Mouse (Mus musculus): ENCODE measurements around the gene Efna5. TPM values are rescaled to one million over a fixed set of nuclear protein-coding genes. Genes with fewer than 3 reads are reported as not detected.

Gene Efna5
- polyA plus RNA-seq, 1 experiment from 2014 or later: 32.9 TPM

- H3K4me1 ChIP-seq (ENCODE audit: control insufficient read depth, insufficient read depth, low read length): peaks cover 7% of the 10 kb centered on the region; the same call in 1 of the 2 replicates
- H3K4me3 ChIP-seq (ENCODE audit: low read depth, low read length): no peak overlapping the region
- H3K27ac ChIP-seq (replicated peaks; ENCODE audit: low read depth, low read length): no peak overlapping the region
- WGBS: 61% methylated on average over 10 of the region's 10 CpGs
- DNase-seq (ENCODE audit: low spot score): no peak
- H3K27me3 ChIP-seq (ENCODE audit: control insufficient read depth, insufficient read depth, low read length): no peaks in the 10 kb centered on the region
- no peaks in the 10 kb centered on the region for H3K36me3 ChIP-seq (ENCODE audit: control insufficient read depth, insufficient read depth, low read length)
- ATAC-seq (ENCODE audit: insufficient number of reproducible peaks, low FRiP score, low TSS enrichment, low read depth): no peak
- no peak overlapping the region for H3K4me2 ChIP-seq (ENCODE audit: low read depth, severe bottlenecking)
- no peaks in the 10 kb centered on the region for H3K9me3 ChIP-seq (ENCODE audit: control insufficient read depth, low read length)
- H3K9ac ChIP-seq (ENCODE audit: low read length): no peak overlapping the region
Measured at GRCm38 (mm10) chr17:62777858-62778564, 103.1 kb downstream of the Efna5 start.

DNA sequence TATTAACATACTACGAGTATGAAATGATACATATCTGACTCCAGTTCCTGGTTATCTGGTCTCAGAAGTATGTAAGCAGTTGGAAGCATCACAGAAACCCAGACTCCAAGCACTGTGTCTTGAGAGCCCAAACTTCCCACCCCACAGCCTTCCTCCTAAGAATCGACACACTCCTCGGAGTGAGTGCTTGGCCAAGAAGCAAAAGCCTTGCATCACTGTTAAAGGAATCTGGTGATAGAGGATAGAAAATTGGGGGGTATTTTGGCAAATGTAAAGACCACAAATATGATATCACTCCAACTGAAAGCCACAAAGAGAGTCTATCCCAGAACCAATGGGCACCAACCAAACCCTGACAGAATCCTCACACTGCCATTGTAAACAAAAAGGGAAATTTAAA, 104.4 kb downstream of the Efna5 start:
- Histone ChIP-seq H3K4me2 (ENCODE audit: low read depth, severe bottlenecking) (no peak overlapping the region), H3K9me3 (ENCODE audit: control insufficient read depth, low read length) (no peaks in the 10 kb centered on the region), H3K4me3 (ENCODE audit: low read depth, low read length) (no peak overlapping the region), H3K36me3 (ENCODE audit: control insufficient read depth, insufficient read depth, low read length) (no peaks in the 10 kb centered on the region), H3K27me3 (ENCODE audit: control insufficient read depth, insufficient read depth, low read length) (no peaks in the 10 kb centered on the region), H3K9ac (ENCODE audit: low read length) (no peak overlapping the region), H3K4me1 (ENCODE audit: control insufficient read depth, insufficient read depth, low read length) (peaks cover 5% of the 10 kb centered on the region; the same call in 1 of the 2 replicates), H3K27ac (replicated peaks; ENCODE audit: low read depth, low read length) (no peak overlapping the region)
- ATAC-seq (ENCODE audit: insufficient number of reproducible peaks, low FRiP score, low TSS enrichment, low read depth): no peak
- DNase-seq (ENCODE audit: low spot score): no peak
- 91% methylated on average over 3 of the region's 3 CpGs for WGBS

DNA sequence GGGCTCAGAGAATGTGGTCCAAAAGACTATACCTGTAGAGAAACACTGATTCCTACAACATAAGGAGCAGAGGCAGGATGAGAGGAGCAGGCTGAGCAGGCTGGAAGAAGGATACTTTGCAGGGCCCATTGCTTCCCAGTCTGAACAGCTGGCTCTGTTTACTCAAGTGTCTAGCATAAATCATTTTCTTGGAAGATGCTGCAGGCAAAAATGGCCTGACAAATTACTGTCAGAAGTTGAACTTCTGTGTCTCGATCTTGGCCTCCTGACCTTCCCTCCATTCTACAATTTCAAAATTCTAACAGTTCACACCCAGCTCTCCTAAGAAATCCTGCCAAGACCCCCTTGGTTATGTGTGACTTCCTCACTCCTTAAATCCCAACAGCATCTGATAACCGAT, 105.1 kb downstream of the Efna5 start:
- no peak overlapping the region for H3K27ac ChIP-seq (replicated peaks; ENCODE audit: low read depth, low read length)
- no peak overlapping the region for H3K9ac ChIP-seq (ENCODE audit: low read length)
- no peaks in the 10 kb centered on the region for H3K27me3 ChIP-seq (ENCODE audit: control insufficient read depth, insufficient read depth, low read length)
- H3K9me3 ChIP-seq (ENCODE audit: control insufficient read depth, low read length): no peaks in the 10 kb centered on the region
- ATAC-seq (ENCODE audit: insufficient number of reproducible peaks, low FRiP score, low TSS enrichment, low read depth) (no peak), DNase-seq (ENCODE audit: low spot score) (no peak)
- peaks cover 3% of the 10 kb centered on the region; the same call in 1 of the 2 replicates for H3K4me1 ChIP-seq (ENCODE audit: control insufficient read depth, insufficient read depth, low read length)
- H3K4me3 ChIP-seq (ENCODE audit: low read depth, low read length): no peak overlapping the region
- H3K36me3 ChIP-seq (ENCODE audit: control insufficient read depth, insufficient read depth, low read length): no peaks in the 10 kb centered on the region
- WGBS: 41% methylated on average over 2 of the region's 2 CpGs
- H3K4me2 ChIP-seq (ENCODE audit: low read depth, severe bottlenecking): no peak overlapping the region

- Histone ChIP-seq H3K9ac (ENCODE audit: low read length) (no peak overlapping the region), H3K4me2 (ENCODE audit: low read depth, severe bottlenecking) (no peak overlapping the region), H3K4me1 (ENCODE audit: control insufficient read depth, insufficient read depth, low read length) (no peaks in the 10 kb centered on the region), H3K4me3 (ENCODE audit: low read depth, low read length) (no peak overlapping the region), H3K36me3 (ENCODE audit: control insufficient read depth, insufficient read depth, low read length) (no peaks in the 10 kb centered on the region), H3K9me3 (ENCODE audit: control insufficient read depth, low read length) (no peaks in the 10 kb centered on the region), H3K27me3 (ENCODE audit: control insufficient read depth, insufficient read depth, low read length) (no peaks in the 10 kb centered on the region), H3K27ac (replicated peaks; ENCODE audit: low read depth, low read length) (no peak overlapping the region)
- ATAC-seq (ENCODE audit: insufficient number of reproducible peaks, low FRiP score, low TSS enrichment, low read depth) (no peak), DNase-seq (ENCODE audit: low spot score) (no peak)
- WGBS: 82% methylated on average over 5 of the region's 5 CpGs
Measured at GRCm38 (mm10) chr17:62775401-62775800, 105.7 kb downstream of the Efna5 start.

DNA sequence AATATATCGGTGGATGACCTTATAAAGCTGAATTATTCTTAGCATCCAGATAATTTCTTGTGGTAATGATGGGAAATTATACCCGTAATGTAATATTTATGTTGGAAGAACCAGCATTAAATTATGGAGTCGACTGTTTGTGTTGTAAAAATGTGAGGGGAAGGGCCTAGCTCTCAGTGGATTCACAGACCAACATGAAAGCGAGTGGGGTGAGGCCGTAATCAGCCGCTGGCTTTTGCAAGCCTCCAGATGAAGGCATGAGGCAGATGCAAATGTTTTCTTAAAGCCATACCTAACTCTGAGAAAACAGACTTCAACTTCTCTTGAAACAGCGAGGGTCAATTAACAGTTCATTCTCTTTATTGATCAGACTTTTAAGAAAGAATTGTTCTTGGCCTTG, 106.4 kb downstream of the Efna5 start:
- H3K27me3 ChIP-seq (ENCODE audit: control insufficient read depth, insufficient read depth, low read length): no peaks in the 10 kb centered on the region
- H3K9me3 ChIP-seq (ENCODE audit: control insufficient read depth, low read length): no peaks in the 10 kb centered on the region
- no peak overlapping the region for H3K4me2 ChIP-seq (ENCODE audit: low read depth, severe bottlenecking)
- ATAC-seq (ENCODE audit: insufficient number of reproducible peaks, low FRiP score, low TSS enrichment, low read depth): no peak
- no peaks in the 10 kb centered on the region for H3K4me1 ChIP-seq (ENCODE audit: control insufficient read depth, insufficient read depth, low read length)
- H3K9ac ChIP-seq (ENCODE audit: low read length): no peak overlapping the region
- no peak overlapping the region for H3K27ac ChIP-seq (replicated peaks; ENCODE audit: low read depth, low read length)
- H3K4me3 ChIP-seq (ENCODE audit: low read depth, low read length): no peak overlapping the region
- DNase-seq (ENCODE audit: low spot score): no peak
- no peaks in the 10 kb centered on the region for H3K36me3 ChIP-seq (ENCODE audit: control insufficient read depth, insufficient read depth, low read length)
- WGBS: 85% methylated on average over 7 of the region's 7 CpGs

- Histone ChIP-seq H3K4me2 (ENCODE audit: low read depth, severe bottlenecking) (no peak overlapping the region), H3K9me3 (ENCODE audit: control insufficient read depth, low read length) (no peaks in the 10 kb centered on the region), H3K36me3 (ENCODE audit: control insufficient read depth, insufficient read depth, low read length) (no peaks in the 10 kb centered on the region), H3K27ac (replicated peaks; ENCODE audit: low read depth, low read length) (no peak overlapping the region), H3K27me3 (ENCODE audit: control insufficient read depth, insufficient read depth, low read length) (no peaks in the 10 kb centered on the region), H3K4me3 (ENCODE audit: low read depth, low read length) (no peak overlapping the region), H3K9ac (ENCODE audit: low read length) (no peak overlapping the region), H3K4me1 (ENCODE audit: control insufficient read depth, insufficient read depth, low read length) (0 out of 2 replicates have a peak, but pooled peaks cover 3% of the 10 kb centered on the region)
- WGBS: 45% methylated on average over 4 of the region's 4 CpGs
- DNase-seq (ENCODE audit: low spot score) (no peak), ATAC-seq (ENCODE audit: insufficient number of reproducible peaks, low FRiP score, low TSS enrichment, low read depth) (no peak)
Measured at GRCm38 (mm10) chr17:62766705-62767104, 114.4 kb downstream of the Efna5 start.

DNA sequence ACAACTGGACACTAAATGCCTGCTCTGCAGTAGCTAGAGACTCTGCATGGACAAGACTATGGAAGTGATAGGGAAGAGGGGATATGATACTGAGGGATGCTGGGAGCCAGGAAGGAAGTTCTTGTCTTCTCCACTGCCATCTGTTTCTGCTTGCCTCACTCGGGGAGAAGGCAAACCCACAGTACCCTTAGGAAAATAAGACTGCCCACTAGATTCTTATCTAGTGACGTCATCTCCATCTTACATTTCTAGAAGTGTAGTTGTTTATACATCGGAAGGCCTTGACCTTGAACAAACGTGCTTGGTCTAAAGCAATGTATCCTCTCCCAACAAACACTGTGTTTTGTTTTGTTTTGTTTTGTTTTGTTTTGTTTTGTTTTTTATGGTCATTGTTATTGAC, 116.0 kb downstream of the Efna5 start:
- no peak overlapping the region for H3K4me3 ChIP-seq (ENCODE audit: low read depth, low read length)
- 0 out of 2 replicates have a peak, but pooled peaks cover 7% of the 10 kb centered on the region for H3K4me1 ChIP-seq (ENCODE audit: control insufficient read depth, insufficient read depth, low read length)
- no peaks in the 10 kb centered on the region for H3K9me3 ChIP-seq (ENCODE audit: control insufficient read depth, low read length)
- H3K4me2 ChIP-seq (ENCODE audit: low read depth, severe bottlenecking): no peak overlapping the region
- no peak overlapping the region for H3K27ac ChIP-seq (replicated peaks; ENCODE audit: low read depth, low read length)
- no peak overlapping the region for H3K9ac ChIP-seq (ENCODE audit: low read length)
- H3K27me3 ChIP-seq (ENCODE audit: control insufficient read depth, insufficient read depth, low read length): no peaks in the 10 kb centered on the region
- no peaks in the 10 kb centered on the region for H3K36me3 ChIP-seq (ENCODE audit: control insufficient read depth, insufficient read depth, low read length)
- no peak for ATAC-seq (ENCODE audit: insufficient number of reproducible peaks, low FRiP score, low TSS enrichment, low read depth)
- WGBS: 72% methylated on average over 4 of the region's 4 CpGs
- no peak for DNase-seq (ENCODE audit: low spot score)

GRCm38 (mm10) chr17:62756951-62757350, 124.2 kb downstream of the Efna5 start:
- Histone ChIP-seq H3K27ac (replicated peaks; ENCODE audit: low read depth, low read length) (no peak overlapping the region), H3K4me3 (ENCODE audit: low read depth, low read length) (no peak overlapping the region), H3K4me2 (ENCODE audit: low read depth, severe bottlenecking) (no peak overlapping the region), H3K4me1 (ENCODE audit: control insufficient read depth, insufficient read depth, low read length) (0 out of 2 replicates have a peak, but pooled peaks cover 3% of the 10 kb centered on the region), H3K27me3 (ENCODE audit: control insufficient read depth, insufficient read depth, low read length) (no peaks in the 10 kb centered on the region), H3K36me3 (ENCODE audit: control insufficient read depth, insufficient read depth, low read length) (no peaks in the 10 kb centered on the region), H3K9me3 (ENCODE audit: control insufficient read depth, low read length) (no peaks in the 10 kb centered on the region), H3K9ac (ENCODE audit: low read length) (no peak overlapping the region)
- no peak for DNase-seq (ENCODE audit: low spot score)
- no peak for ATAC-seq (ENCODE audit: insufficient number of reproducible peaks, low FRiP score, low TSS enrichment, low read depth)
- 87% methylated on average over 3 of the region's 3 CpGs for WGBS

DNA sequence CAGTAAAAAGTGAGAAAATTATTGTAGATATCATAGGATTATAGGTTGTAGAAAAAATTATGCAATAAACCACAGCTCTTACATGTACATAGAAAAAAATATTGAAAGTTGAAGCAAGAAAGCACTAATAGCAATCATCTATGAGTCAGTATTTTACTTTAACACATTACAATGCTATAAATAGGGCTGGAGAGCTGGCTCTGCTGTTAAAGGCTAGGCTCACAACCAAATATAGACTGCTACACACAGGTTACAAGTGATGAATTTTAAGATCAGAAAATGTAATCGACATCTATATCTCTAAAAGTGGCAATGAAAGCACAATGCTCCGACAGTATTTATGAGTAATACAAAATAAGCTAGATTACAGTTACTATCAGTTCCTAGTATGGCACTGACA, 125.5 kb downstream of the Efna5 start:
- Histone ChIP-seq H3K4me2 (ENCODE audit: low read depth, severe bottlenecking) (no peak overlapping the region), H3K4me1 (ENCODE audit: control insufficient read depth, insufficient read depth, low read length) (0 out of 2 replicates have a peak, but pooled peaks cover 1% of the 10 kb centered on the region), H3K36me3 (ENCODE audit: control insufficient read depth, insufficient read depth, low read length) (no peaks in the 10 kb centered on the region), H3K27me3 (ENCODE audit: control insufficient read depth, insufficient read depth, low read length) (no peaks in the 10 kb centered on the region), H3K9ac (ENCODE audit: low read length) (no peak overlapping the region), H3K4me3 (ENCODE audit: low read depth, low read length) (no peak overlapping the region), H3K9me3 (ENCODE audit: control insufficient read depth, low read length) (no peaks in the 10 kb centered on the region), H3K27ac (replicated peaks; ENCODE audit: low read depth, low read length) (no peak overlapping the region)
- ATAC-seq (ENCODE audit: insufficient number of reproducible peaks, low FRiP score, low TSS enrichment, low read depth) (no peak), DNase-seq (ENCODE audit: low spot score) (no peak)
- WGBS: 91% methylated on average over 2 of the region's 2 CpGs

Data from limb, embryonic 11.5 days (tissue).